Mouse (Mus musculus) stomach, postnatal 0 days (tissue): ENCODE measurements around the gene Sla2.

Source experiments
- CTCF ChIP-seq: IDR thresholded peaks from 2 replicates; pipeline ENCODE4 v1.5.1; 2016; ENCODE audit warnings: antibody characterized with exemption, low read depth, mild to moderate bottlenecking, moderate library complexity
- EP300 ChIP-seq: optimal IDR thresholded peaks from 2 replicates; pipeline ENCODE3; 2016; ENCODE audit warnings: antibody characterized with exemption

GRCm38 (mm10) chr2:156884396-156885211 lies 2.4 kb downstream of the Sla2 start:
- no peak for TF ChIP-seq CTCF
- no peak for TF ChIP-seq EP300
